Mouse (Mus musculus): ENCODE results near the gene Cpne8.

Cpne8 gene

GRCm38 (mm10) chr15:90463281-90463680 lies 216.0 kb downstream of the Cpne8 start:
- no peak for DNase-seq (ENCODE audit: low spot score)

DNA sequence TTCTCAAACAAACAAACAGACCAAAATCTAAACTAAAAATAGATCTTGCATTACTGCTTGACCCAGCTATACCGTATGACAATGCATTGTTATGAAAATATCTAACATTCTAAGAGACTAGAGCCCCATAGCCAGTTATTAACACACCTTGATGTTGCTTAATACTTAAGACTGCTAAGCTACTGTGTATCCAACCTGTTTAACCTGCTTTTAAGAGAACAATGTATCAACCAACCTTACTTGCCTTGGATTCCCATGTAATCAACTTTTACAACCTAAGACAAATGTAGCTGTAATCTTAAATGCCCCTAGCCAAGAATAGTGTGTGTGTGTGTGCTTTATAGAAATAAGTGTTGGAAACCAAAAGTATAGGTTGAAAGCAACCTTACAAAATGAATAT lies 233.2 kb downstream of the Cpne8 start:
- DNase-seq (ENCODE audit: low spot score), result no peak
